Mouse (Mus musculus) CH12.LX (cell line): ENCODE results near the gene Olfr1175-ps.

Experiments
- BHLHE40 ChIP-seq: IDR thresholded peaks from 2 replicates; pipeline ENCODE4 v1.6.1; 2011; ENCODE audit warnings: mild to moderate bottlenecking, low read depth, low read length, improper control_type of control experiment
- CHD1 ChIP-seq: IDR thresholded peaks from 2 replicates; pipeline ENCODE4 v1.6.1; 2012; ENCODE audit warnings: low read depth, low read length, improper control_type of control experiment, inconsistent platforms
- CTCF ChIP-seq, 2 experiments: IDR thresholded peaks in 1 of 2; conservative IDR thresholded peaks in 1 of 2; 2 replicates each; pipeline ENCODE4 v1.5.1; 2011 to 2012; ENCODE audit warnings: low read depth in 2 of 2, low read length in 2 of 2, improper control_type of control experiment in 1 of 2, inconsistent platforms in 1 of 2, mild to moderate bottlenecking in 1 of 2, moderate library complexity in 1 of 2
- E2F4 ChIP-seq: IDR thresholded peaks from 2 replicates; pipeline ENCODE4 v1.6.1; 2011; ENCODE audit warnings: low read depth, low read length, improper control_type of control experiment; ENCODE audit not compliant: insufficient replicate concordance
- EP300 ChIP-seq: IDR thresholded peaks from 2 replicates; pipeline ENCODE4 v1.6.1; 2011; ENCODE audit warnings: low read length, improper control_type of control experiment
- JUND ChIP-seq: conservative IDR thresholded peaks from 2 replicates; pipeline ENCODE4 v1.6.1; 2011; ENCODE audit warnings: low read depth, low read length, improper control_type of control experiment
- KAT2A ChIP-seq: IDR thresholded peaks from 2 replicates; pipeline ENCODE4 v1.6.1; 2012; ENCODE audit warnings: low read length, improper control_type of control experiment, inconsistent platforms; ENCODE audit not compliant: insufficient replicate concordance
- MAX ChIP-seq: IDR thresholded peaks from 2 replicates; pipeline ENCODE4 v1.6.1; 2011; ENCODE audit warnings: low read length, improper control_type of control experiment
- PAX5 ChIP-seq: IDR thresholded peaks from 2 replicates; pipeline ENCODE4 v1.6.1; 2012; ENCODE audit warnings: low read length, inconsistent platforms, mixed read lengths
- POLR2A ChIP-seq: IDR thresholded peaks from 2 replicates; pipeline ENCODE4 v1.6.1; 2011; ENCODE audit warnings: low read depth, mild to moderate bottlenecking, improper control_type of control experiment, low read length
- UBTF ChIP-seq: IDR thresholded peaks from 2 replicates; pipeline ENCODE4 v1.6.1; 2012; ENCODE audit warnings: low read depth, mild to moderate bottlenecking, inconsistent platforms, low read length, improper control_type of control experiment, moderate library complexity
- USF1 ChIP-seq: IDR thresholded peaks from 2 replicates; pipeline ENCODE4 v1.6.1; 2014; ENCODE audit warnings: low read depth, mild to moderate bottlenecking, inconsistent platforms, low read length, improper control_type of control experiment
- ZC3H11A ChIP-seq: IDR thresholded peaks from 2 replicates; pipeline ENCODE4 v1.6.1; 2012; ENCODE audit warnings: low read depth, mild to moderate bottlenecking, inconsistent platforms, low read length, improper control_type of control experiment

DNA sequence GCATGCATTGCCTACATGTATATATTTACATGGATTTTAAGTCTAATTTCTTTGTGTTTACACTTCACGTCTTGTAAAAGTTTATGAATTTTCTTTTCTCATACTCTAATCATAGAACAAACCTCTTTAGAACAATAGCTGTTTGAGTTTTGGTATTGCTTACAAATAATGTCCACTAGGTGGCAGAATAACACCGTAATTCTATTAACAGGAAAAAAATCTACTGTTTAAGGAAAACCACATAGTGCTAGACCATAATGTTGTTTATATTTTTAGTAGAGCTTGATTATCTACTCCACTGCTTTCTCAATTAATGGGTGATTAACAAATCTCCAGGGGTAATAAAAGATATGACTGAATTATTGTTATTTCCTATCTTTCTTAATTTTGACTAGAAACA, 29.3 kb upstream of the Olfr1175-ps start:
- peak in 1 of 2 experiments; percentile 58; a peak in 2 of 4 replicates for TF ChIP-seq CTCF (conservative IDR thresholded peaks at IDR 0.05 in 1 of 2, IDR thresholded peaks at IDR 0.05 in 1 of 2; ENCODE audit: low read depth in 2 of 2, low read length in 2 of 2)
- no peak for TF ChIP-seq USF1
- no peak for TF ChIP-seq POLR2A
- TF ChIP-seq UBTF = no peak
- no peak for TF ChIP-seq ZC3H11A
- TF ChIP-seq MAX = no peak
- no peak for TF ChIP-seq JUND
- TF ChIP-seq PAX5 = no peak
- TF ChIP-seq EP300 = no peak
- TF ChIP-seq KAT2A = no peak
- no peak for TF ChIP-seq E2F4
- TF ChIP-seq BHLHE40 = no peak
- TF ChIP-seq CHD1 = no peak
